ENCODE assay signal across 18 mouse cellular contexts in genomic region chrX:135079388-135079787, GRCm38 (mm10).
"Had no signal": no experiment of that assay in that cellular context is flagged by ENCODE, and none has a peak within 500 bp of the region (broad histone marks: within the 10 kb centered on the region; RNA-seq: fewer than 3 reads in every experiment).

No protein-coding gene starts in this region.

- H3K4me3 ChIP-seq: liver, embryonic 15.5 days; lung, embryonic 15.5 days; megakaryocyte, embryonic 14.5 days; midbrain, embryonic 13.5 days; midbrain, embryonic 15.5 days; neural tube, embryonic 12.5 days; stomach, embryonic 15.5 days had no signal

- H3K27ac ChIP-seq: liver, embryonic 15.5 days; lung, embryonic 15.5 days; macrophage; midbrain, embryonic 13.5 days; midbrain, embryonic 15.5 days; neural tube, embryonic 12.5 days; stomach, embryonic 15.5 days had no signal

- H3K9me3 ChIP-seq: liver, embryonic 15.5 days; lung, embryonic 15.5 days; megakaryocyte, embryonic 14.5 days; midbrain, embryonic 13.5 days; midbrain, embryonic 15.5 days; neural tube, embryonic 12.5 days; stomach, embryonic 15.5 days had no signal

- ATAC-seq: liver, postnatal 0 days; lung, postnatal 0 days; midbrain, embryonic 13.5 days; midbrain, embryonic 15.5 days had no signal

- H3K4me1 ChIP-seq: liver, embryonic 15.5 days; lung, embryonic 15.5 days; midbrain, embryonic 13.5 days; midbrain, embryonic 15.5 days; neural tube, embryonic 12.5 days; stomach, embryonic 15.5 days had no signal

- H3K27me3 ChIP-seq: lung, embryonic 15.5 days; midbrain, embryonic 15.5 days; neural tube, embryonic 12.5 days; stomach, embryonic 15.5 days had no signal

- H3K4me2 ChIP-seq: liver, embryonic 15.5 days; lung, embryonic 15.5 days; midbrain, embryonic 11.5 days; midbrain, embryonic 13.5 days; midbrain, embryonic 15.5 days; neural tube, embryonic 12.5 days; stomach, embryonic 15.5 days had no signal

- DNase-seq: liver, postnatal 0 days; lung, adult 2 months; lung, postnatal 14 days; lung, postnatal 36 days; right cerebral cortex, postnatal 14 days; thymus, adult 18-20 months; thymus, postnatal 25 days; thymus, postnatal 4 days had no signal

- H3K36me3 ChIP-seq: liver, embryonic 15.5 days; lung, embryonic 15.5 days; midbrain, embryonic 13.5 days; midbrain, embryonic 15.5 days; neural tube, embryonic 12.5 days; stomach, embryonic 15.5 days had no signal

- H3K9ac ChIP-seq: liver, embryonic 15.5 days; liver, postnatal 0 days; lung, embryonic 15.5 days; midbrain, embryonic 13.5 days; midbrain, embryonic 15.5 days; neural tube, embryonic 12.5 days; stomach, embryonic 15.5 days had no signal
